25 mouse cellular contexts compared by ENCODE assay signal in the genomic region with DNA sequence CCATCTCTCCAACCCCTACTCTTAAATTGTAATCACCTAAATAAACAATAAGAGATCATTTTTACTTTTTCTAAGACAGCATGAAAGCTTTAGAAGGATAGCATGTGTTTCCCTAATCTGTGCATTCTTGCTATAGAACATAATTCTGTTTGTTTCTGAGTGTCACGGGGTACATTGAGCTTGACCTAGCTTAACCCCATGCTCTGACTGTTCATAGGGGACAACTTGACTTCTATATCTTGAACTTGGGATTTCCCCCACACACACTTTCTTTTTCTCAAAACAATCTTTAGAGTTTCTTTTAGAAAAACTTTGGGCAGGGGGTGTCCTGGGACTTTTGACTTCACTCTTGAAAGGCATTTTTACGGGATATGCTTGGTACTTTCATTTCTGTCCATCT.
"Had no signal": no experiment of that assay in that cellular context is flagged by ENCODE, and none has a peak within 500 bp of the region (broad histone marks: within the 10 kb centered on the region; RNA-seq: fewer than 3 reads in every experiment).

No protein-coding gene starts in this region.

- DNase-seq: gastrocnemius, postnatal 14 days; gastrocnemius, postnatal 36 days; heart, adult 18-20 months; heart, postnatal 10 days; heart, postnatal 4 days; kidney, adult 18-20 months; kidney, adult 8-10 months; kidney, postnatal 10 days; kidney, postnatal 25 days; kidney, postnatal 4 days; liver had no signal

- H3K4me2 ChIP-seq: heart, embryonic 12.5 days; hindbrain, embryonic 12.5 days; hindbrain, embryonic 14.5 days; intestine, embryonic 15.5 days; limb, embryonic 12.5 days; liver, embryonic 11.5 days had no signal

- H3K36me3 ChIP-seq: intestine, embryonic 15.5 days had no signal

- H3K9me3 ChIP-seq: hindbrain, embryonic 12.5 days; intestine, embryonic 15.5 days; limb, embryonic 10.5 days had no signal

- H3K4me3 ChIP-seq: heart, embryonic 10.5 days; heart, embryonic 12.5 days; hindbrain, embryonic 10.5 days; hindbrain, embryonic 12.5 days; intestine, embryonic 15.5 days; layer of hippocampus, adult 2 months; left cerebral cortex, adult 2 months; limb, embryonic 10.5 days; limb, embryonic 12.5 days had no signal

- ATAC-seq: hindbrain, embryonic 16.5 days; intestine, embryonic 15.5 days; intestine, postnatal 0 days had no signal

- H3K27me3 ChIP-seq: heart, embryonic 12.5 days; hindbrain, embryonic 12.5 days; intestine, embryonic 15.5 days; limb, embryonic 12.5 days had no signal

- H3K9ac ChIP-seq: heart, embryonic 12.5 days; hindbrain, embryonic 12.5 days; hindbrain, embryonic 14.5 days; intestine, embryonic 15.5 days; limb, embryonic 12.5 days; liver, embryonic 14.5 days had no signal

- H3K4me1 ChIP-seq: heart, embryonic 10.5 days; heart, embryonic 12.5 days; hindbrain, embryonic 12.5 days; intestine, embryonic 15.5 days; limb, embryonic 12.5 days had no signal

- H3K27ac ChIP-seq: heart, embryonic 10.5 days; hindbrain, embryonic 10.5 days; hindbrain, embryonic 12.5 days; hindbrain, embryonic 14.5 days; intestine, embryonic 15.5 days; layer of hippocampus, adult 2 months; left cerebral cortex, adult 2 months; limb, embryonic 10.5 days; limb, embryonic 12.5 days; liver, embryonic 14.5 days had no signal
